Mouse (Mus musculus) testis, adult 2 months (tissue): Measurements from ENCODE around the gene Gpr55. TPM values are rescaled to one million over a fixed set of nuclear protein-coding genes. Genes with fewer than 3 reads are reported as not detected.
"Not testable (repeated sequence)": the region's sequence is repeated elsewhere in the genome, so short reads cannot be mapped to it uniquely, and the experiment has no call there.

ENCODE experiments used
- H3K27ac ChIP-seq: fragments of 200-500 bp; 2 replicates; pipeline ENCODE4 v1.5.1; 2012; ENCODE audit warnings: low read depth, low read length; ENCODE audit not compliant: control insufficient read depth, insufficient read depth
- H3K27me3 ChIP-seq: fragments of 200-500 bp; 2 replicates; pipeline ENCODE4 v1.6.1; 2012; ENCODE audit warnings: mild to moderate bottlenecking, low read length, moderate library complexity; ENCODE audit not compliant: control insufficient read depth, insufficient read depth
- H3K36me3 ChIP-seq: fragments of 200-500 bp; 2 replicates; pipeline ENCODE4 v1.6.1; 2012; ENCODE audit warnings: mild to moderate bottlenecking, low read length; ENCODE audit not compliant: control insufficient read depth, insufficient read depth
- H3K4me1 ChIP-seq: fragments of 200-500 bp; 2 replicates; pipeline ENCODE4 v1.6.1; 2012; ENCODE audit warnings: low read length; ENCODE audit not compliant: control insufficient read depth, insufficient read depth
- H3K4me3 ChIP-seq: fragments of 200-500 bp; 2 replicates; pipeline ENCODE4 v1.5.1; 2012; ENCODE audit warnings: low read depth, mild to moderate bottlenecking, low read length, moderate library complexity, mixed read lengths; ENCODE audit not compliant: control insufficient read depth
- CTCF ChIP-seq: fragments of 200-500 bp; IDR thresholded peaks from 2 replicates; pipeline ENCODE4 v1.5.1; 2012; ENCODE audit warnings: low read depth, mild to moderate bottlenecking, inconsistent platforms, low read length, moderate library complexity; ENCODE audit not compliant: control insufficient read depth, insufficient read depth, insufficient replicate concordance
- POLR2A ChIP-seq: fragments of 200-500 bp; IDR thresholded peaks from 2 replicates; pipeline ENCODE4 v1.6.1; 2012; ENCODE audit warnings: low read depth, mild to moderate bottlenecking, inconsistent platforms, low read length, moderate library complexity; ENCODE audit not compliant: control insufficient read depth
- polyA plus RNA-seq: library from polyadenylated mRNA; depleted of rRNA; stranded (reverse); fragments of >200 nt; gene quantifications from 2 replicates; pipeline ENCODE4 v1.2.3, GENCODE M21; 2012

The Gpr55 gene
- polyA plus RNA-seq, 1 experiment = 5.2 TPM

DNA sequence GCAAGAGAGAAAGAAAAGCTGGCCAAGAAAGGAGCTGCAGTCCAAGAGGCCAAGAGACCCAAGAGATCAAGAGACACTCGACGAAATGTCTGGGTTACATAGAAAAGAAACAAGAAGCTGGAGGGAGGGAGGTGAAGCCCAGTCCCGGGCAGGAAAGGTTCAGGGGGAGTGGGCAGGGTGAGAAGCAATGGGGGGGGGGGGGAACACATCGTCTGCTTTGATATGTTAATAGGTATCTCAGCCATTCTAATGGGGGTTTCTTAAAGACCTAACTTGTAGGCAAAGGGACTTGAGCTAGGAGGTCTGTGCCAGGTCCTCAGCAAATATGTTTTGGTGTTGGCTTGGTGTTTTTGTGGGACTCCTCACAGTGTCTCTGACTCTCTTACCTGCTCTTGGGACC, 32.7 kb upstream of the Gpr55 start:
- TF ChIP-seq POLR2A = no peak
- TF ChIP-seq CTCF = no peak

DNA sequence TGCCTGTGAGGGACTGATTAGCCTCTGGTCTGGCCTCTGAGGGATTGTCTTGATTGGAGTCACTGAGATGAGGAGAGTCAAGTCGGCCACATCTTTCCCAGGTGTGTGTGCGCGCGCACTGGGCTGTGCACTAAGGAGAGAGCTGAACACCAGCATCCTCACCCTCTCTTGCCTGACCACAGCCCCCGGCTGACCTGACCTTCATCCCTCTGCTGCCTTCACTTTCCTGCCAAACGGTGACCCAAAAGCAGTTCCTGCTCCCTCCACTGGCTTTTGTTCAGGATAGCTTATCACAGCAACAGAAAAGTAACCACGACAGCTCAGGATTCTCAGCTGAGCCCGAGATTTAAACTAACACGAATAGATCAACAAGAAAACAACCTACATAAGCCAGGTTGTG, 31.4 kb upstream of the Gpr55 start:
- Histone ChIP-seq H3K4me3 (no peak overlapping the region), H3K36me3 (no peaks in the 10 kb centered on the region), H3K27ac (no peak overlapping the region), H3K4me1 (peaks cover 11% of the 10 kb centered on the region), H3K27me3 (no peaks in the 10 kb centered on the region)
- TF ChIP-seq POLR2A (no peak), CTCF (no peak)

More for the DNA sequence above, 32.7 kb upstream of the Gpr55 start:
- Histone ChIP-seq H3K27me3 (no peaks in the 10 kb centered on the region), H3K36me3 (no peaks in the 10 kb centered on the region), H3K27ac (no peak overlapping the region), H3K4me1 (peaks cover 11% of the 10 kb centered on the region), H3K4me3 (no peak overlapping the region)

DNA sequence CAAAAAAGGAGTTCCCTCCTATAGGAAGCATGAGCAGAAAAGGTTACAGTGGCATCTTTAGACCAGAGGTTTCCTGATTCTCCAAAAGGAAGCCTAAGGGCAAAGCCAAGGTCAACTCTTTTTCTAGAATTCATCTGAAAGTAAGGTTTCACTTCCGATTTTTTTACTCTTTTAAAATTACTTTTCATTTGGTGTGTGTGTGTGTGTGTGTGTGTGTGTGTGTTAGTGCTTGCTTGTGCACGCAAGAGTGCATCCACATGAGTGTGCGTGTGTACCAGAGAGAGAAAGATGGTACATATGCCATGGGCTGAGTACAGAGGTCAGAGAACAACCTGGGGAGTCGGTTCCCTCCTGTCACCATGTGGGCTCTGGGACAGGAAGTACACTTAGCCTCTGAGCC, 28.1 kb upstream of the Gpr55 start:
- H3K36me3 ChIP-seq, H3K4me3 ChIP-seq, H3K27ac ChIP-seq, H3K27me3 ChIP-seq: not testable (repeated sequence)
- H3K4me1 ChIP-seq = peaks cover 11% of the 10 kb centered on the region

DNA sequence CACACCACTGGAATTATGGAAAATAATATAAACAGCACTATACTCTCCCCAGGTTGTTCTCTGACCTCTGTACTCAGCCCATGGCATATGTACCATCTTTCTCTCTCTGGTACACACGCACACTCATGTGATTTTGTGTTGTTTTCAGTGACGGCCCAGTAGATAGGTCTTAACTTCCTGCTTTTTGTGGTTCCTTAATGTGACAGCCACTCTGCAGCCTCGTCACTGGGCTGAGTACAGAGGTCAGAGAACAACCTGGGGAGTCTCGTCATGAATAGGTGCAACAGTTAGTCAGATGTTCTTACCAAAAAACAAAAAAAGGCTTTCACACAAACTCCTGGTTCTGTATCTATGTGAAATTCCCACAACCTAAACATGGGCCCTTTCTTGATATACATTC, 27.5 kb upstream of the Gpr55 start:
- Histone ChIP-seq H3K4me3 (no peak overlapping the region), H3K27me3 (no peaks in the 10 kb centered on the region), H3K4me1 (peaks cover 11% of the 10 kb centered on the region), H3K27ac (no peak overlapping the region), H3K36me3 (no peaks in the 10 kb centered on the region)
- TF ChIP-seq CTCF (no peak), POLR2A (no peak)

DNA sequence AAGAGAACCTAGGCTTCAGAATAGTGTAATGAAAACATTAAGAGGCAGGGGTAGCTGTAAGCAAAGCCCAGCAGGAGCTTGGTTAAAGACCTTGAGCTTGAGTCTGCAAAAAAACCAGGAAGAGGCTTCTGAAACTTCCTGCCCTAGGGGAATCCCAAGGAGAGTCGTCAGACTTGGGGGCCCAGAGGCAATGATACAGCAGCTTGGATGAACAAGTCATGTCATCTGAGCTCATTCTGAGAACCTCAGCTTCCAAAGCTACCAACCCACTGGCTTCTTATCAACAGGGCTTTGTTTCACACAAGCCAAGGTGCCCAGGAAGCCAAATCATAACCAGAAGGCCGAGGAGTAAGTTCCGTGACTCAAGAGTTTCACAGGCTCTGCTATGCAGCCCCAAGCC, 25.0 kb upstream of the Gpr55 start:
- TF ChIP-seq CTCF (no peak), POLR2A (no peak)
- Histone ChIP-seq H3K4me3 (no peak overlapping the region), H3K27ac (no peak overlapping the region), H3K4me1 (peaks cover 4% of the 10 kb centered on the region), H3K36me3 (no peaks in the 10 kb centered on the region), H3K27me3 (no peaks in the 10 kb centered on the region)

DNA sequence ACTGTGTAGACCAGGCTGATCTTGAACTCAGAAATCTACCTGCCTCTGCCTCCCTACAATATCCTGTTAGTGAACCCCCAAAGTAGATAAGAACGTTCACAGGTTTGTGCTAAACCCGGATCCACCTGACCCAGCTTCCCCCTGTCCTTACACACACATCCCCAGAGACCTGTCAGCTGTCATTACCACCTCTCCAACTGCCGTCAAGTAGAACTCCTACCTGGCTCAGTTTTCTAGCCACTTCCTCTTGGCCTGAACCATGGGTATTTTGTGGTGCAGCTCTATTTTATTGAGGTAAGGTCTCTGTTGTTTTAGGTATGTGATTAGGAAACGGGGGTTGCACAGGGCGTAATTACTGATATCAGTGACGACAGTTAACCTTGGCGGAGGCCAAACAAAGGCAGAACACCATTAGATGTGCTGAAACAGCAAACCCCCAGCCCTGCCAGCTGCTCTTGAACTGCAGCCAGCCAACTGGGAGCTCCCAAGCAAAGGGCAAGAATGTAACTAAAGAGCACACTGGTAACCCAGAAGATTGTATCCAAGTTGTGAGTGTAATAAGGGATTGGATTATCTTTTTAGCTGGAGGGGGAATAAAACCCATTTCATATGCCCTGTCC, 21.0 kb upstream of the Gpr55 start:
- Histone ChIP-seq H3K27ac (no peak overlapping the region; the same call in 1 of the 2 replicates), H3K36me3 (no peaks in the 10 kb centered on the region), H3K4me3 (no peak overlapping the region), H3K4me1 (peaks cover 4% of the 10 kb centered on the region), H3K27me3 (no peaks in the 10 kb centered on the region)
- no peak for TF ChIP-seq POLR2A
- no peak for TF ChIP-seq CTCF

DNA sequence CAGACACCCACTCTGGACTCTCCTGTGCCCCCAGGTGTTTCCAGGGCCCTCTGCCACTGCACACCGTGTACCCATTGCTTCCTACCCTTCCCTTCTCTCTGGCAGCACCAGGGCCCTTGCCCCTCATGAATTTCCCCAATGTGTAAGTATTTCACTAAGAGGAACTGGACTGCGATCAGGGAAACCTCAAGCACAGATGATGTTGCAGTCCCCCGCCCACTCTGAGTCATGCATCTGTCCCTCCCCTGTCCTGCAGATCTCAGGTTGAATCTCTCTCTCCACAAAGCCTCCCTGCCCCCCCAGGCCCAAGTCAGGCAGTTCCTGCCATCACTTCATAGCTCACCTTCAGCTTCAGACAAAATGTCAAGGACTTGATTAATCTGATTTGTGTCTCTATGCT, 16.9 kb upstream of the Gpr55 start:
- no peak overlapping the region for H3K4me3 ChIP-seq
- H3K36me3 ChIP-seq = no peaks in the 10 kb centered on the region
- H3K4me1 ChIP-seq = peaks cover 4% of the 10 kb centered on the region
- no peak overlapping the region for H3K27ac ChIP-seq
- TF ChIP-seq POLR2A (no peak), CTCF (no peak)
- no peaks in the 10 kb centered on the region for H3K27me3 ChIP-seq

DNA sequence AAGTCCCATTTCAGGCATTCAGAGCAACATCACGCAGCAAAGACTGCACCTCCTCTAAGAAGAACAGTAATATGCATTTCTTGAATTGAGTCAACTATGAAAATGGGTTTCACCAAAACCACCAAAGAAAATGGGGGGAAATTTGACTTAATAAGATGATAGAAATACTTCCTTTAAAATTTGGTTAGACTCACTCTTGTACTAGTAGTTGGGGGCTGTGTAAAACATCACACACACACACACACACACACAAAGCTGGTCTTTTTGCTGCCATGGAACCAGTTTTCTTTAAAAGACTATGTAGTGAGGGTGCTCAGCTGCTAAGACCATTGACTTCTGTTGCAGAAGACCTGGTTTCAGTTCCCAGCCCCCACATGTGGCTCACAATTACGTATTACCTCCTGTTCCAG, 12.7 kb upstream of the Gpr55 start:
- Histone ChIP-seq H3K4me3 (no peak overlapping the region), H3K36me3 (no peaks in the 10 kb centered on the region), H3K27me3 (no peaks in the 10 kb centered on the region), H3K27ac (no peak overlapping the region), H3K4me1 (no peaks in the 10 kb centered on the region)
- TF ChIP-seq POLR2A (no peak), CTCF (no peak)
